Mouse (Mus musculus): ENCODE measurements around the gene Hoxc5. TPM values are rescaled to one million over a fixed set of nuclear protein-coding genes. Genes with fewer than 3 reads are reported as not detected.
A peak's percentile ranks its signal among the peaks of the same experiment; 100 is the strongest.

The Hoxc5 gene
- polyA plus RNA-seq, 1 experiment from 2014 or later, result 0.72 TPM

DNA sequence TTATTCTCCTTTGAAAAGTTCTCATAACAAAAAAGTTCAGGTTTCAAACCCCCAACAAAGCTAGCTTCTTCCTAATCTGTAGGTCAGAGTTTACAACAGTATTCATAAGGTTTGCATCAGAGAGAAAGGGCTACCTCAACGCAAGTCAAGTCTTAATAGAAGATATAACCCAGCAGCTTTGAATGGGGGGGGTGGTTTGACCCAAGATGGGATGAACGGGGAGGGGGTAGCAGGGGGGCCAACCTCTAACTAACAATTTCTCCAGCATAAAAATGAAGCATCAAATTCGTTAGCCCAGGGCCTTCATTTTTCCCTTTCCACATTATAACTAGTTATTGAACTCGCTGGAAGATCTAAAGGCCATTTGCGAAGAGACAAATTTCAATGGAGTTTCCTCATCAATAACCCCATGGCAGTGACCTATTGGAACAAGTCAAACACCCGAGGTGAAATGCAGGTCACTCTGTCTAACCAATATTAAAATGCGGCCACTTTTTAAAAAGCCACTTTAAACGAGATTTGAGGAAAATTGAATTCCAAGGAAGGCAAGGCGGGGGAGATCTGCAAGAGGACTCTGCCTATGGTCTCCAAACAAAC is 61.8 kb downstream of the Hoxc5 start:
- Histone ChIP-seq H3K9me3 (no peaks in the 10 kb centered on the region), H3K4me1 (no peaks in the 10 kb centered on the region), H3K27me3 (peaks cover 98% of the 10 kb centered on the region), H3K4me3 (no peak overlapping the region), H3K4me2 (no peak overlapping the region), H3K9ac (no peak overlapping the region), H3K27ac (no peak overlapping the region), H3K36me3 (no peaks in the 10 kb centered on the region)
- WGBS, result 32% methylated on average over 9 of the region's 9 CpGs
- no peak for ATAC-seq (ENCODE audit: borderline replicate concordance, extremely low read depth, low FRiP score, low TSS enrichment)

DNA sequence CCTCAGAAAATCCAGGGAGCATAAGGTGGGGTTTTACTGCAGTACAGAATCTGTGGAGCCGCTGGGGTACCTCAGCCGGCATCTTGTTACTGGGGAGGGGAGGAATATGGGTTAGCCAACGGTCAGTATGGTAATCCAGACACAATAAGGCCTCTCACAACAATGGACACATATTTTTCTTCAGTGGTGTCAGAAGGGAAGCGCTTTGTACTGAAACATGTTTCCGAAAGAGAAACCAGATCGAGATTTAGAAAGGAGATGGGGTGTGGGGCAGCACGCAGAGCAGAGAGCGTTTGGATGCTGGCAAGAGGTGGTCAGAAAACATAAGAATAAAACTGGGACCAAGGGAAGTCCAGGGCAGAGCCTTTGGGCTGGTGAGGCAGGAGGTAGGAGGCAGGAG is 62.9 kb downstream of the Hoxc5 start:
- WGBS, result 24% methylated on average over 8 of the region's 8 CpGs
- Histone ChIP-seq H3K36me3 (no peaks in the 10 kb centered on the region), H3K9ac (no peak overlapping the region), H3K4me3 (no peak overlapping the region), H3K4me2 (no peak overlapping the region), H3K27ac (no peak overlapping the region), H3K27me3 (peaks cover 98% of the 10 kb centered on the region), H3K9me3 (no peaks in the 10 kb centered on the region), H3K4me1 (no peaks in the 10 kb centered on the region)
- no peak for ATAC-seq (ENCODE audit: borderline replicate concordance, extremely low read depth, low FRiP score, low TSS enrichment)

DNA sequence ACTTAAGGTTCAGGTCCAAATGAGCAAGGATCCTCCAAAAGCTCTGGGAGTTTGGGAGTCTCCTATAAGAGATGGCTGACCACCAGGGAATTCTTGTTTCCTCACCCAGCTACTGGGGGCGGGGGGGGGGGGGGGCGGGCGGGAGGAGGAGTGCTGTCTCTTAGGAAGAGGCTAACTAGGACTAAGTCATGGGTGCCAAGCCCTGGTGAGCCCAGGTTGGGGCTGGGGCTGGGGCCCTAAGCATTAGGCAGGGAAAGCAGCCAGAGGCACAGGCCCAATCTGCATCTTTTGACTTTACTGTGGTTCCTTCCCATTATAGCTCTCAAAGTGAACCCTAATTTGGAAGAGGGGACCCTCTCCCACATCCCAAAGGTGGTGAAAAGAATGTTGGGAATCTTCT is 64.9 kb downstream of the Hoxc5 start:
- Histone ChIP-seq H3K4me1 (no peaks in the 10 kb centered on the region), H3K9ac (no peak overlapping the region), H3K27me3 (peaks cover 98% of the 10 kb centered on the region), H3K4me2 (no peak overlapping the region), H3K36me3 (no peaks in the 10 kb centered on the region), H3K27ac (no peak overlapping the region), H3K4me3 (no peak overlapping the region), H3K9me3 (no peaks in the 10 kb centered on the region)
- WGBS, result no CpG with 5 or more reads among the region's 3 CpGs
- ATAC-seq (ENCODE audit: borderline replicate concordance, extremely low read depth, low FRiP score, low TSS enrichment), result no peak

DNA sequence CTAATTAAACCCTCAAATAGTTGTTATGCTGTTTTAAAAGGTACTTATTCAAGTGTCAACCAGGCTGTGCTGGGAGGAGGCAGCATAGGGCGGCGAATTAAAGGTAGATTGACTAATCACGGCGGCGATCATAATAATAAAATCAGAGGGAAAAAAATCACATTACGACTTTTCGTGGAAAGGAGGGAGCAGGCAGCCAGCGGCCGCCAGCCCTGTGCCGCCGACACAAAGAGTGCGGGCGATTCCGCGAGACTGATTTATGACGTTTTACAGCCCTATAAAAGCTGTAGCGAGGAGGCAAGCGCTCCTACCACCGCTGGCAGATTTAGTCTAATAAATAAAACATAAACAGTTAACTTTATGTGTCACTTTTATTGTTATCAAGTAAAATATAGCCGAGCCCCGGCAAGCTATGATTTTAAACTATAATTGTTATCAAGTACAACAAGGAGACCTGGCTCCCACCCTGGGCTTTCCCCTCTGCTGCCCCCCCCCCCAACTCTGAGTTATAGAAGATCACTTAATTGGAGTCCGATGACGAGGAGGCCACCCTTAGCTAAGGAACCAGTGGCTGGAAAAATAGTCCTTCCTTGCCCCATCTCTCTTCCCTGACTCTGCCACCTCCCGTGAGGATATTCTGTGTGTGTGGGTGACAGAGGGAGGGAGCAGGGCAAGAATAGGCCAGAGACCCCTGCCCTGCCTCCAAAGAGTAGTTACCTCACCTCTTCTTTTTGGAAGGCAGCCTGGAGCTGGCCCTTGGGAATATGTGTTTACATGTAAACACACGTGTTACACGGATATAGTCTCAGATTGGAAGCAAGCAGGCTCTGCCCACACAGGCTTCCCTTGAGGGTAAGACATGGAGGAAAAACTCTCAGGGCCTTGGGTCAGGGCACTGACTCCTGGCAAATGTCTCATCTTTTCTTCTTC is 65.7 kb downstream of the Hoxc5 start:
- peak overlapping the region; percentile 6; the same call in 1 of the 2 replicates for H3K4me2 ChIP-seq
- peaks cover 98% of the 10 kb centered on the region for H3K27me3 ChIP-seq
- no peaks in the 10 kb centered on the region for H3K4me1 ChIP-seq
- no peak overlapping the region for H3K27ac ChIP-seq
- H3K9ac ChIP-seq, result no peak overlapping the region
- 3% methylated on average over 26 of the region's 26 CpGs for WGBS
- no peaks in the 10 kb centered on the region for H3K36me3 ChIP-seq
- H3K9me3 ChIP-seq, result no peaks in the 10 kb centered on the region
- H3K4me3 ChIP-seq, result no peak overlapping the region
- no peak for ATAC-seq (ENCODE audit: borderline replicate concordance, extremely low read depth, low FRiP score, low TSS enrichment)

DNA sequence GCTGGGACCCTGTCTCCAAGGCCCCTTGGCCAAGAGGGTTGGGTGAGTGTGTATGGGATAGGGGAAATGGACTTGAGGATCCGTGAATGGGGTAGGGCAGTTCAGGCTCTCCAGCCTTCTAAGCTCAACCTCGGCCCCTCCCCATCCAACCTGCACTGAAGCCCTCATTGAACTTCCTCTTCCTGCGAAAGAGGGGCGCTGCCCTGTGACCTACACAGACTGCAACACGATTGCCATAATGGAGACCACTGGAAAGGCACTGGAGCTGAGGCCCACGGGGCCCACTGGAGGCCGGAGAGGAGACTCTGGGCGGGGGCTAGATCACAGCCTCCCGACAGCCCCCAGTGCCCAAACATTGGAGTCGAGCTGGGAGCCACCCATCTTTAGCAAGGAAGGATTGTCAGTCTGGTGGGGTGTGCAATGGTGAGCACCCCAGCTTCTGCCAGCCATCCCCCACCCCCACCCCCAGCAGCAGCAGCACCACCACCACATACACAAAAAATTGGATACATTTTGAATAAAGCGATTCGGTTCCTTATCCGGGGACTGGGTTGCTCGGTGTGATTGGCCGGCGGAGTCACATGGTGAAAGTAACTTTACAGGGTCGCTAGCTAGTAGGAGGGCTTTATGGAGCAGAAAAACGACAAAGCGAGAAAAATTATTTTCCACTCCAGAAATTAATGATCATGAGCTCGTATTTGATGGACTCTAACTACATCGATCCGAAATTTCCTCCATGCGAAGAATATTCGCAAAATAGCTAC is 67.0 kb downstream of the Hoxc5 start:
- peak overlapping the region; percentile 46 for H3K4me3 ChIP-seq
- peak overlapping the region; percentile 18; the same call in 1 of the 2 replicates for H3K9ac ChIP-seq
- peak; percentile 50 for ATAC-seq (ENCODE audit: borderline replicate concordance, extremely low read depth, low FRiP score, low TSS enrichment)
- no peaks in the 10 kb centered on the region for H3K36me3 ChIP-seq
- H3K9me3 ChIP-seq, result no peaks in the 10 kb centered on the region
- peak overlapping the region; percentile 73 for H3K4me2 ChIP-seq
- 1% methylated on average over 24 of the region's 24 CpGs for WGBS
- no peak overlapping the region for H3K27ac ChIP-seq
- H3K4me1 ChIP-seq, result no peaks in the 10 kb centered on the region
- peaks cover 98% of the 10 kb centered on the region for H3K27me3 ChIP-seq

GRCm38 (mm10) chr15:103034807-103035547 is 67.7 kb downstream of the Hoxc5 start:
- Histone ChIP-seq H3K27ac (no peak overlapping the region), H3K9ac (peak overlapping the region; percentile 11), H3K9me3 (no peaks in the 10 kb centered on the region), H3K4me1 (no peaks in the 10 kb centered on the region), H3K36me3 (no peaks in the 10 kb centered on the region), H3K27me3 (peaks cover 98% of the 10 kb centered on the region), H3K4me3 (peak overlapping the region; percentile 46), H3K4me2 (peak overlapping the region; percentile 73)
- WGBS, result under 1% methylated on average over 34 of the region's 34 CpGs
- peak; percentile 63 for ATAC-seq (ENCODE audit: borderline replicate concordance, extremely low read depth, low FRiP score, low TSS enrichment)

DNA sequence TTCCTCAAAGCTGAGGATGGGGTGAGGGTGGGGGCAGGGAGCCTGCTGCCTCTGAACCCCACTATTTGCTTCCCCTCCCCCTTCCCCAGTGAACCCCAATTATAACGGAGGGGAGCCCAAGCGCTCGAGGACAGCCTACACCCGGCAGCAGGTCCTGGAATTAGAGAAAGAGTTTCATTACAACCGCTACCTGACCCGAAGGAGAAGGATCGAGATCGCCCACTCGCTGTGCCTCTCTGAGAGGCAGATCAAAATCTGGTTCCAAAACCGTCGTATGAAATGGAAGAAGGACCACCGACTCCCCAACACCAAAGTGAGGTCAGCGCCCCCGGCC is 68.3 kb downstream of the Hoxc5 start:
- H3K27me3 ChIP-seq, result peaks cover 98% of the 10 kb centered on the region
- H3K4me3 ChIP-seq, result peak overlapping the region; percentile 46
- H3K4me2 ChIP-seq, result peak overlapping the region; percentile 73
- ATAC-seq (ENCODE audit: borderline replicate concordance, extremely low read depth, low FRiP score, low TSS enrichment), result no peak
- 1% methylated on average over 14 of the region's 14 CpGs for WGBS
- H3K36me3 ChIP-seq, result no peaks in the 10 kb centered on the region
- no peak overlapping the region for H3K9ac ChIP-seq
- no peaks in the 10 kb centered on the region for H3K9me3 ChIP-seq
- no peak overlapping the region for H3K27ac ChIP-seq
- peaks cover 4% of the 10 kb centered on the region; the same call in 1 of the 2 replicates for H3K4me1 ChIP-seq

- Histone ChIP-seq H3K4me3 (no peak overlapping the region), H3K4me2 (no peak overlapping the region), H3K4me1 (peaks cover 13% of the 10 kb centered on the region; the same call in 1 of the 2 replicates), H3K27ac (no peak overlapping the region), H3K9ac (no peak overlapping the region), H3K36me3 (no peaks in the 10 kb centered on the region), H3K27me3 (peaks cover 98% of the 10 kb centered on the region), H3K9me3 (no peaks in the 10 kb centered on the region)
- no peak for ATAC-seq (ENCODE audit: borderline replicate concordance, extremely low read depth, low FRiP score, low TSS enrichment)
- 26% methylated on average over 1 of the region's 1 CpGs for WGBS
These were observed 70.3 kb downstream of the Hoxc5 start for GRCm38 (mm10) chr15:103037579-103037978.

DNA sequence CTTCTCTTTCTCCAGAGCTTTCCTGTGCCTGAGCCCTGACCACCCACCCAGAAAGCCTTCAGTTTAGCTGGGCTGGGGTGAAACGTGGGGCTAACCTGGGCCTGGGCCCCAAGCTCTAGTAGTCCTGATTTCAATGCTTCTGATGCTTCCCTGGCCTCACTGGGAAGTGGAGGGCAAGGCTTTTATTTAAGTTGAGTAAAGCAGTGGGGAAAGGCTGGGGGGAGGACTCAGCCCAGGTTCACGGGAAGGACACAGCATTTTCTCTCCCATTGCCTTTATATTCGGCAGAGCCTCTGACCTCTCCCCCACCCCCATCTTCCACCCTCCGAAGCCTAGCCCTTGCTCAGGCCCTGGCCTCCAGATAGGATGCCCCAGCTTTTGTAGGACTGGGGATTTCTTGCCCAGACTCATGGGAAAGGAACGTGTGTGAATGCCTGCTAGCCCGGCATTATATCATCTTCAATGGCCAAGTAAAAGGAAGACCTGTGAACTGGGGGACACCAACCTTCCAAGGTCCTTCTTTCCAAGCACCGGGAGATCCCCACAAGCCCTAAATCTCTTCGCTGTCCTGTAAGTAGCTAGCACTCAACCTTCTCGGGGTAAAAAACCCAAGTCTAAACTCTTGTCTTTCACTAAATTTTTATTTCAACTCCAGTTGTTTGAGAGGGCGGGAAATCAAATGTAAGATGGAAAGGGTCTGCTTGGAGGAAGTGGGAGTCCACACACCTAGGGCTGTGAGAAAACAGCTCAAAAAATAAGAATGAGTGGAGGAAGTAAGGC is 71.6 kb downstream of the Hoxc5 start:
- Histone ChIP-seq H3K9me3 (no peaks in the 10 kb centered on the region), H3K4me3 (no peak overlapping the region), H3K27me3 (peaks cover 100% of the 10 kb centered on the region), H3K27ac (no peak overlapping the region), H3K36me3 (no peaks in the 10 kb centered on the region), H3K4me2 (no peak overlapping the region), H3K9ac (no peak overlapping the region), H3K4me1 (peaks cover 13% of the 10 kb centered on the region; the same call in 1 of the 2 replicates)
- no peak for ATAC-seq (ENCODE audit: borderline replicate concordance, extremely low read depth, low FRiP score, low TSS enrichment)
- 35% methylated on average over 10 of the region's 10 CpGs for WGBS

GRCm38 (mm10) chr15:103039609-103040008 is 72.4 kb downstream of the Hoxc5 start:
- Histone ChIP-seq H3K4me1 (peaks cover 13% of the 10 kb centered on the region; the same call in 1 of the 2 replicates), H3K4me3 (no peak overlapping the region), H3K27ac (no peak overlapping the region), H3K27me3 (peaks cover 100% of the 10 kb centered on the region), H3K4me2 (no peak overlapping the region), H3K9ac (no peak overlapping the region), H3K36me3 (no peaks in the 10 kb centered on the region), H3K9me3 (no peaks in the 10 kb centered on the region)
- 39% methylated on average over 3 of the region's 3 CpGs for WGBS
- ATAC-seq (ENCODE audit: borderline replicate concordance, extremely low read depth, low FRiP score, low TSS enrichment), result no peak

GRCm38 (mm10) chr15:103040601-103041000 is 73.4 kb downstream of the Hoxc5 start:
- peak overlapping the region; percentile 35 for H3K4me2 ChIP-seq
- H3K4me3 ChIP-seq, result 0 out of 2 replicates have a peak overlapping the region, but pooled peaks have one; percentile 13
- peaks cover 13% of the 10 kb centered on the region; the same call in 1 of the 2 replicates for H3K4me1 ChIP-seq
- no peak overlapping the region for H3K9ac ChIP-seq
- H3K36me3 ChIP-seq, result no peaks in the 10 kb centered on the region
- no peak for ATAC-seq (ENCODE audit: borderline replicate concordance, extremely low read depth, low FRiP score, low TSS enrichment)
- 33% methylated on average over 12 of the region's 12 CpGs for WGBS
- no peak overlapping the region for H3K27ac ChIP-seq
- peaks cover 96% of the 10 kb centered on the region for H3K27me3 ChIP-seq
- H3K9me3 ChIP-seq, result no peaks in the 10 kb centered on the region
